Mouse (Mus musculus) midbrain, postnatal 0 days (tissue): ENCODE results near the gene Htr2a. TPM values are rescaled to one million over a fixed set of nuclear protein-coding genes. Genes with fewer than 3 reads are reported as not detected.

Experiments
- ATAC-seq: fragments of 200-750 bp; cut with Nextera tagmentation; 2 replicates; pipeline ENCODE4 v1.8.0; 2017; ENCODE audit warnings: moderate number of reproducible peaks, mild to moderate bottlenecking, moderate TSS enrichment, moderate library complexity; ENCODE audit not compliant: low FRiP score
- DNase-seq: peaks from one replicate; pipeline ENCODE4 v3.0.0-alpha.2; 2015; ENCODE audit warnings: low spot score
- H3K27ac ChIP-seq: fragments of 300-500 bp; sonication (generic); 2 replicates; pipeline ENCODE4 v1.5.1; 2014; ENCODE audit warnings: low read depth, mild to moderate bottlenecking, low read length, mixed read lengths
- H3K27me3 ChIP-seq: fragments of 300-500 bp; sonication (generic); 2 replicates; pipeline ENCODE4 v1.6.1; 2014; ENCODE audit warnings: low read length, control low read depth, mixed read lengths; ENCODE audit not compliant: insufficient read depth
- H3K36me3 ChIP-seq: fragments of 300-500 bp; sonication (generic); 2 replicates; pipeline ENCODE4 v1.6.1; 2014; ENCODE audit warnings: low read length, control low read depth, mixed read lengths; ENCODE audit not compliant: insufficient read depth
- H3K4me1 ChIP-seq: fragments of 300-500 bp; sonication (generic); 2 replicates; pipeline ENCODE4 v1.6.1; 2014; ENCODE audit warnings: mild to moderate bottlenecking, control low read depth, antibody characterized with exemption, low read length, mixed read lengths; ENCODE audit not compliant: insufficient read depth
- H3K4me2 ChIP-seq: fragments of 300-500 bp; sonication (generic); 2 replicates; pipeline ENCODE4 v1.6.1; 2014; ENCODE audit warnings: low read depth, mild to moderate bottlenecking, low read length, mixed read lengths; ENCODE audit not compliant: poor library complexity, severe bottlenecking
- H3K4me3 ChIP-seq: fragments of 300-500 bp; sonication (generic); 2 replicates; pipeline ENCODE4 v1.5.1; 2014; ENCODE audit warnings: low read depth, mild to moderate bottlenecking, low read length, moderate library complexity
- H3K9ac ChIP-seq: fragments of 300-500 bp; sonication (generic); replicated peaks from 2 replicates; pipeline ENCODE4 v1.6.1; 2014; ENCODE audit warnings: mild to moderate bottlenecking, low read length, moderate library complexity, mixed read lengths; ENCODE audit not compliant: poor library complexity, severe bottlenecking
- H3K9me3 ChIP-seq: fragments of 300-500 bp; sonication (generic); 2 replicates; pipeline ENCODE4 v1.6.1; 2016; ENCODE audit warnings: low read length, control low read depth
- CTCF ChIP-seq: IDR thresholded peaks from 2 replicates; pipeline ENCODE4 v1.5.1; 2016; ENCODE audit warnings: antibody characterized with exemption, mild to moderate bottlenecking
- WGBS: fragments of 180-500 bp; shearing (Covaris S2); extraction: QIAGEN DNeasy Blood & Tissue Kit; methylation state at CpG from one replicate; pipeline ENCODE4 v1.1.7; 2014; 5-methylcytosine and 5-hydroxymethylcytosine counted together
- polyA plus RNA-seq: library from polyadenylated mRNA; unstranded; fragments of >200 nt; fragmentation: Nextera tagmentation; extraction: Ambion mirVana; gene quantifications from 2 replicates; pipeline ENCODE4 v1.2.1, GENCODE M21; 2015
- total RNA-seq: library from RNA; depleted of rRNA; stranded (reverse); fragments of >200 nt; gene quantifications from 2 replicates; pipeline ENCODE4 v1.2.3, GENCODE M21; 2014

Gene Htr2a
- total and polyA plus RNA-seq, 2 experiments from 2014 or later = 2.0 to 7.9 TPM

GRCm38 (mm10) chr14:74709054-74709453, 68.4 kb downstream of the Htr2a start:
- 21% methylated on average over 3 of the region's 3 CpGs for WGBS
- ATAC-seq (no peak), DNase-seq (peak; percentile 82)
- no peaks in the 10 kb centered on the region for H3K4me1 ChIP-seq
- no peaks in the 10 kb centered on the region for H3K9me3 ChIP-seq
- H3K9ac ChIP-seq = no peak overlapping the region
- peak; percentile 79 for TF ChIP-seq CTCF
- H3K4me3 ChIP-seq = no peak overlapping the region
- H3K27ac ChIP-seq = no peak overlapping the region
- no peak overlapping the region for H3K4me2 ChIP-seq
- no peaks in the 10 kb centered on the region for H3K27me3 ChIP-seq
- no peaks in the 10 kb centered on the region for H3K36me3 ChIP-seq

- H3K27me3 ChIP-seq = no peaks in the 10 kb centered on the region
- no peaks in the 10 kb centered on the region for H3K36me3 ChIP-seq
- DNase-seq (no peak), ATAC-seq (no peak)
- no peak overlapping the region for H3K4me2 ChIP-seq
- WGBS = 80% methylated on average over 3 of the region's 3 CpGs
- peak; percentile 41 for TF ChIP-seq CTCF
- H3K4me1 ChIP-seq = no peaks in the 10 kb centered on the region
- no peak overlapping the region for H3K4me3 ChIP-seq
- H3K9ac ChIP-seq = no peak overlapping the region
- H3K27ac ChIP-seq = no peak overlapping the region
- H3K9me3 ChIP-seq = no peaks in the 10 kb centered on the region
Observed at GRCm38 (mm10) chr14:74723541-74723940, 82.9 kb downstream of the Htr2a start.

GRCm38 (mm10) chr14:74731221-74732078, 90.8 kb downstream of the Htr2a start:
- Histone ChIP-seq H3K27me3 (no peaks in the 10 kb centered on the region), H3K9me3 (no peaks in the 10 kb centered on the region), H3K4me2 (peak overlapping the region; percentile 83), H3K4me3 (peak overlapping the region; percentile 85), H3K36me3 (no peaks in the 10 kb centered on the region), H3K27ac (no peak overlapping the region; the same call in 1 of the 2 replicates), H3K9ac (peak overlapping the region; percentile 83), H3K4me1 (no peaks in the 10 kb centered on the region)
- WGBS = 32% methylated on average over 9 of the region's 9 CpGs
- ATAC-seq = peak; percentile 39; the same call in 1 of the 2 replicates
- TF ChIP-seq CTCF = no peak
- DNase-seq = no peak

GRCm38 (mm10) chr14:74732079-74732783, 91.6 kb downstream of the Htr2a start, which contains the start of gene Esd:
TSS of gene Esd (plus strand) at chr14:74732297.
- peak; percentile 35; the same call in 1 of the 2 replicates for TF ChIP-seq CTCF
- peak; percentile 91 for DNase-seq
- Histone ChIP-seq H3K27ac (peak within 1 kb of the TSS; percentile 43; the same call in 1 of the 2 replicates), H3K9me3 (no peaks in the 10 kb centered on the region), H3K27me3 (no peaks in the 10 kb centered on the region), H3K4me2 (peak within 1 kb of the TSS; percentile 83), H3K4me3 (peak within 1 kb of the TSS; percentile 85), H3K4me1 (no peaks in the 10 kb centered on the region), H3K9ac (peak within 1 kb of the TSS; percentile 83), H3K36me3 (no peaks in the 10 kb centered on the region)
- ATAC-seq = peak; percentile 96
- WGBS = under 1% methylated on average over 52 of the region's 53 CpGs

- Histone ChIP-seq H3K9ac (no peak overlapping the region), H3K27ac (no peak overlapping the region), H3K4me2 (peak overlapping the region; percentile 83), H3K36me3 (no peaks in the 10 kb centered on the region; the same call in 1 of the 2 replicates), H3K4me3 (no peak overlapping the region; the same call in 1 of the 2 replicates), H3K4me1 (no peaks in the 10 kb centered on the region), H3K27me3 (no peaks in the 10 kb centered on the region), H3K9me3 (no peaks in the 10 kb centered on the region)
- ATAC-seq (no peak), DNase-seq (no peak)
- WGBS = 48% methylated on average over 2 of the region's 2 CpGs
- no peak for TF ChIP-seq CTCF
Observed at GRCm38 (mm10) chr14:74733397-74733796, 92.8 kb downstream of the Htr2a start.
